Mouse (Mus musculus) thymus, adult 2 months (tissue): ENCODE data around the gene 4930568D16Rik.

Experiments used
- CTCF ChIP-seq: fragments of 200-500 bp; IDR thresholded peaks from 2 replicates; pipeline ENCODE4 v1.5.1; 2012; ENCODE audit warnings: mild to moderate bottlenecking, control low read depth, low read length, moderate library complexity, borderline replicate concordance; ENCODE audit not compliant: control insufficient read depth, poor library complexity, insufficient read depth; ENCODE audit errors: extremely low read depth
- POLR2A ChIP-seq: fragments of 200-500 bp; IDR thresholded peaks from 2 replicates; pipeline ENCODE4 v1.6.1; 2012; ENCODE audit warnings: mild to moderate bottlenecking, low read length, control low read depth, moderate library complexity; ENCODE audit not compliant: control insufficient read depth, poor library complexity, insufficient read depth; ENCODE audit errors: extremely low read depth

DNA sequence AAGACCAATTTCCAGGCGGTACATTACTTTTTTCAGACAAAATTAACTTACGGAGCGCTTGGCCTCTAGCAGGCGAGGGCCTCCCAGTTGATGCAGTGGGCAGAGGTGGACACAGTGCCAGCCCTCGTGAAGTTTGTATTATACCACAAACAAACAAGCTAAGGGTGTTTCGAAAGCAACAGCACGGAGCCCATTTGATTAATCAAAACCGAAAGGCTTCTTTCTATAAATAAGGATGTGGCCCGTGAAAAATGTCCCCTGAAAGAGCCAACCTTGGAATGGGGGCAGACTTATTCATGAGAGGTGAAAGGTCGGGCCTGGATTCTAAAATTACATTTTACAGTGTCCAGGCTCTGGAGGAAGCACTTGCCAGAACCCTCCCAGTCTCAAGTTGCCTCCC lies 30.1 kb downstream of the 4930568D16Rik start:
- TF ChIP-seq POLR2A = no peak
- no peak for TF ChIP-seq CTCF
